Mouse (Mus musculus): ENCODE data around the gene Dynlt1c.
"Not testable (repeated sequence)": the region's sequence is repeated elsewhere in the genome, so short reads cannot be mapped to it uniquely, and the experiment has no call there.

Gene Dynlt1c

GRCm38 (mm10) chr17:6655087-6655511 lies 53.6 kb downstream of the Dynlt1c start:
- DNase-seq (ENCODE audit: low spot score in 2 of 2) = not testable (repeated sequence)

DNA sequence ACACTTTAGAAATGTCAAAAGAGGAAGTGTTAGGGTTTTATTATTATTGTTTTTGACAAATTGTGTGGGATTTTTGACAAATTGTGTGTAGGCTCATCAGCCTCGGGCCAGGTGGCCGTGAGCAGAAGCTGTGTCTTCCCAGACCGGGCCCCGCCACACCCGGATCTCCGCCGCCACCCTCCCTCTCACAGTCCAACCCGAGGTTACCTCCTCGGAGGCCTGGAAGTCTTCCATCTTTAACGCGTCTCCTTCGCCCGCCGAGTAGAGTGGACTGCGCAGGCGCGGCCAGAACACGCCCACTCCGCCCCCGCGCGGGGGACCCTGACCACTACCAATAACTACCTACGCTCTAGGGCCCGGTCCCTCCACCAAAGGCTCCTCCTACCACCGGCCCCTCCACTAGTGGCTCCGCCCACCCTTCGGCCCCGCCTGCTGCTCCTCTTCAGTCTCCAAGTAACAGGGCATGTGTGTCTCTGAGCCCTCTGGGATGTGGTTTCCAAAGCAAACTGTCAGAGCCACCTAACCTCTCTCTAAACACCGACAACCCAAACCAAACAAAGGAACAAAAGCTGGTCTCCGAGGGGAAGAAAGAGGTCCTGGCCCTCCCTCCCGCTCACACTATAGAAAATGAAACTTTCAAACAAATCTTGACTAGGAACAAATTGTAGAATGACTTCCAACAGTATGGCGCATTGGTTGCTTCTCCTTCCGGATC lies 54.3 kb downstream of the Dynlt1c start, which contains the start of gene Dynlt1f:
Gene Dynlt1f (minus strand): TSS at position 334 of the 715 bp plus-strand sequence.
- peak; percentile 71 to 77 for DNase-seq (ENCODE audit: low spot score in 2 of 2)

DNA sequence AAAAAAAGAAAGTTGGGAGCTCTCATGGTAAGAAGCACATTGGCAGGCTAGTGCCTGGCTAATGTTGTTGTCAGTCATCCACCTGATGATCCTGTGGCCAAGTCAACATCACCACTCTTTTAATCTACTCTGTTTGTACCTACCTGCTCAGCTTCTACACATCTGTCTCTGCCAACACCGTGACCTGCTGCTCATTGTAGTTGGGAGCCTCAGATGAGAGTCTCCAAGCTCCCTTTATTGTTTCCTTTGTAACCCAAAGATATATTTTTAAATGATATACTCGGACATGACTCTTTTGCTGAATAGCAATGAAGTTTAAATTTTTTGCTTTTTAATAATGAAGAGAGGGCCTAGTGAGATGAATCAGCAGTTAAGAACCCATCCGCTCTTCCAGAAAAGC lies 55.0 kb downstream of the Dynlt1c start:
- DNase-seq (ENCODE audit: low spot score in 2 of 2) = not testable (repeated sequence)

GRCm38 (mm10) chr17:6658801-6659200 lies 57.3 kb downstream of the Dynlt1c start, which contains the start of gene Sytl3:
Gene Sytl3 (plus strand): TSS chr17:6659093.
- DNase-seq (ENCODE audit: low spot score in 2 of 2) = not testable (repeated sequence)
